In the genomic region with DNA sequence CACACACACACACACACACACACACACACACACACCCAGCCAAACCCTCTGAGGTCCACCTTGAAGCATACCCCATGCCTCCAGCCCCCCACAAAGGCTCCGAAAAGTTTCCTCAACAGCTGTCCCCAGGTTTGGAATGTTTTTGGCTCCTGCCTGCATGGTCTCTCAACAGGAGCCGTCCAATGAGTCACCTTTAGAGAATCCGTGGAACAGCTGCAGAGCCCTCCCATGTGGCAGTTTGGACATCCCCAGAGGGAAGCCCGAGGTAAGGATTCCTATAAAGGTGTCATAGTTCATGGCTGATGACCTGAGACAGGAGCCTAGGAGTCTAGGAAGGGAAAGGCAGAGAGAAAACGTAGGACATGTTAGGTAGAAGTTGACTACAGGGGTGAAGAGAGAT, we compare ENCODE assay signal across 22 mouse cellular contexts.
"Had no signal": no experiment of that assay in that cellular context is flagged by ENCODE, and none has a peak within 500 bp of the region (broad histone marks: within the 10 kb centered on the region; RNA-seq: fewer than 3 reads in every experiment).

No protein-coding gene starts in this region.

- DNase-seq: gastrocnemius, adult 2 months; gastrocnemius, postnatal 10 days; gastrocnemius, postnatal 25 days; heart, adult 18-20 months; heart, postnatal 10 days; heart, postnatal 4 days; kidney, adult 18-20 months; kidney, adult 8-10 months; kidney, postnatal 10 days; kidney, postnatal 36 days; layer of hippocampus, adult 9-11 months; layer of hippocampus, postnatal 36 days; left cerebral cortex, postnatal 4 days had no signal

- H3K36me3 ChIP-seq: heart, embryonic 10.5 days; heart, embryonic 12.5 days; hindbrain, embryonic 10.5 days; hindbrain, embryonic 12.5 days; intestine, embryonic 15.5 days; limb, embryonic 13.5 days; limb, embryonic 15.5 days; liver, embryonic 12.5 days had no signal

- H3K27me3 ChIP-seq: heart, embryonic 12.5 days; hindbrain, embryonic 12.5 days; intestine, embryonic 15.5 days; limb, embryonic 13.5 days; limb, embryonic 15.5 days; liver, embryonic 12.5 days had no signal

- H3K4me2 ChIP-seq: heart, embryonic 12.5 days; hindbrain, embryonic 12.5 days; hindbrain, embryonic 14.5 days; intestine, embryonic 15.5 days; limb, embryonic 13.5 days; limb, embryonic 15.5 days; liver, embryonic 12.5 days had no signal

- H3K4me3 ChIP-seq: gastrocnemius, adult 2 months; heart, embryonic 10.5 days; heart, embryonic 12.5 days; hindbrain, embryonic 10.5 days; hindbrain, embryonic 12.5 days; intestine, embryonic 15.5 days; limb, embryonic 13.5 days; limb, embryonic 15.5 days; liver, embryonic 12.5 days had no signal
